Mouse (Mus musculus) embryonic facial prominence, embryonic 13.5 days (tissue): Measurements from ENCODE around the gene Ndufs2. TPM values are rescaled to one million over a fixed set of nuclear protein-coding genes. Genes with fewer than 3 reads are reported as not detected.

ENCODE experiments used
- ATAC-seq: fragments of 200-750 bp; cut with Nextera tagmentation; 2 replicates; pipeline ENCODE4 v1.8.0; 2017; ENCODE audit warnings: low read depth; ENCODE audit not compliant: insufficient number of reproducible peaks, insufficient read depth, low FRiP score, low TSS enrichment
- H3K27ac ChIP-seq: fragments of 300-500 bp; sonication (generic); 2 replicates; pipeline ENCODE4 v1.5.1; 2015; ENCODE audit warnings: moderate library complexity, mild to moderate bottlenecking, inconsistent platforms
- H3K27me3 ChIP-seq: fragments of 300-500 bp; sonication (generic); 2 replicates; pipeline ENCODE4 v1.6.1; 2015; ENCODE audit warnings: mild to moderate bottlenecking, inconsistent platforms
- H3K36me3 ChIP-seq: fragments of 300-500 bp; sonication (generic); 2 replicates; pipeline ENCODE4 v1.6.1; 2015; ENCODE audit warnings: mild to moderate bottlenecking, inconsistent platforms
- H3K4me1 ChIP-seq: fragments of 300-500 bp; sonication (generic); 2 replicates; pipeline ENCODE4 v1.6.1; 2015; ENCODE audit warnings: inconsistent platforms
- H3K4me2 ChIP-seq: fragments of 300-500 bp; sonication (generic); 2 replicates; pipeline ENCODE4 v1.6.1; 2015; ENCODE audit warnings: moderate library complexity, mild to moderate bottlenecking, inconsistent platforms
- H3K4me3 ChIP-seq: fragments of 300-500 bp; sonication (generic); 2 replicates; pipeline ENCODE4 v1.5.1; 2015; ENCODE audit warnings: mild to moderate bottlenecking, inconsistent platforms
- H3K9ac ChIP-seq: fragments of 300-500 bp; sonication (generic); 2 replicates; pipeline ENCODE4 v1.6.1; 2015; ENCODE audit warnings: mild to moderate bottlenecking, inconsistent platforms
- H3K9me3 ChIP-seq: fragments of 300-500 bp; sonication (generic); 2 replicates; pipeline ENCODE4 v1.6.1; 2016; ENCODE audit warnings: inconsistent platforms
- WGBS: fragments of 180-500 bp; shearing (Covaris S2); methylation state at CpG from one replicate; pipeline ENCODE4 v1.1.7; 2015; ENCODE audit warnings: mixed read lengths; 5-methylcytosine and 5-hydroxymethylcytosine counted together
- polyA plus RNA-seq: library from polyadenylated mRNA; unstranded; fragments of >200 nt; fragmentation: Nextera tagmentation; extraction: Ambion mirVana; gene quantifications from 2 replicates; pipeline ENCODE4 v1.2.1, GENCODE M21; 2015

Ndufs2 gene
- polyA plus RNA-seq, 1 experiment from 2014 or later: 232 TPM

DNA sequence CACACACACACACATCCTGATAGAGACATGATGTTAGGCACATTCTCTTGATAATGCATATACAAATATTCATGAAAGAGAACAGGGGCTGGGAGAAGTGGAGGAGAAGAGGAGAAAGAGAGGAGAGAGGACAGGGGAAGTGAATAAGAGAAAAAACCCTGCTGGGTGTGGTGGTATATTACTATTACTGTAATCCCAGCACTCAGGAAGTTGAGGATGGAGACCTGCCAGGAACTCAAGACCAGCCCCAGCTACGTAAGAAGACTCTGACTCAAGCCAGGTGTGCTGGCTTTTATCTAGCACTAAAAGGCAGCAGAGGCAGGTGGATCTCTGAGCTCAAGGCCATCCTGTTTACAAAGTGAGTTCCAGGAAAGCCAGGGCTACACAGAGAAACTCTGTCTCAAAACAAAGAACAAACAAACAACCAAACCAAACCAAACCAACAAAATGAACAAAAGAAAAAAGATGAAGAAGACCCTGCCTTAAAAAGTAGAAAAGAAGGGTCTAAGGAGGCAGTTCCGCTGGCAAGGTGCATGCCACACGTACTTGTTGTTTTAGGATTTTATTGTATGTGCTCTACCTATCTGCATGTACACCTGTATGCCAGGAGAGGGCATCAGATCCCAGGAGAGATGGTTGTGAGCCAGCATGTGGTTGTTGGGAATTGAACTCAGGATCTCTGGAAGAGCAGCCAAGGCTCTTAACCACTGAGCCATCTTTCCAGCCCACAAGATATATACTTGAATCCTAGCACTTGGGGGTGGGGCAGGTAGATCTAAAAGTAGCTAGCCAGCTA lies 12.7 kb upstream of the Ndufs2 start:
- WGBS: 69% methylated on average over 3 of the region's 3 CpGs
- H3K27ac ChIP-seq: peak overlapping the region; percentile 93
- H3K4me1 ChIP-seq: peaks cover 22% of the 10 kb centered on the region
- ATAC-seq: no peak
- peaks cover 14% of the 10 kb centered on the region for H3K36me3 ChIP-seq
- H3K27me3 ChIP-seq: no peaks in the 10 kb centered on the region
- peak overlapping the region; percentile 59 for H3K4me2 ChIP-seq
- no peak overlapping the region for H3K4me3 ChIP-seq
- H3K9ac ChIP-seq: no peak overlapping the region
- H3K9me3 ChIP-seq: no peaks in the 10 kb centered on the region

DNA sequence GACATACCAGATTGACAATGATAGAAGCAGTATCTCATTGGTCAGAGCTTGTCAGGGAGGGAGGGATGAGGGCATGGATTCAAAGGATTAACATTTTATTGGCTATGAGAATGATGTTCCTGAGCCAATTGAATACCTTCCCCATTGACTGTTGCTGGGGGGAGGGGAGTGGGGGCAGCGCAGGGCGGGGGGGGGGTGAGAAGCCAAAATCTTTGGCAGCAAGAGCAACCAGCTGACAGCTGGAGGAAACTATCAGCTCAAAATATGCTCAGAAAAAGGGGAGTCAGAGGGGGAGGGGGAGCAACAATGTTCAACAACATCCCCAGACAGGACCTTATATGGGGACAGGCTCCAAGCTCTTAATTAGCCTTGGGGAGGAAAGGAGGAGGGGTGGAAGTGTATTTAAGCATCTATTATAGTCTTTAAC lies 12.0 kb upstream of the Ndufs2 start:
- Histone ChIP-seq H3K4me2 (peak overlapping the region; percentile 59), H3K27me3 (no peaks in the 10 kb centered on the region), H3K9me3 (no peaks in the 10 kb centered on the region), H3K4me1 (peaks cover 22% of the 10 kb centered on the region), H3K4me3 (peak overlapping the region; percentile 28; the same call in 1 of the 2 replicates), H3K36me3 (peaks cover 19% of the 10 kb centered on the region), H3K9ac (no peak overlapping the region), H3K27ac (peak overlapping the region; percentile 93)
- peak; percentile 79 for ATAC-seq
- WGBS: 4% methylated on average over 2 of the region's 2 CpGs

- Histone ChIP-seq H3K36me3 (peaks cover 24% of the 10 kb centered on the region), H3K27ac (peak overlapping the region; percentile 93), H3K4me2 (peak overlapping the region; percentile 59), H3K9me3 (no peaks in the 10 kb centered on the region), H3K4me3 (peak overlapping the region; percentile 28), H3K4me1 (peaks cover 26% of the 10 kb centered on the region), H3K9ac (0 out of 2 replicates have a peak overlapping the region, but pooled peaks have one; percentile 46), H3K27me3 (no peaks in the 10 kb centered on the region)
- WGBS: 2% methylated on average over 8 of the region's 8 CpGs
- peak; percentile 77 for ATAC-seq
These were observed 11.5 kb upstream of the Ndufs2 start for GRCm38 (mm10) chr1:171262594-171263130.

- H3K27me3 ChIP-seq: no peaks in the 10 kb centered on the region
- ATAC-seq: no peak
- H3K9me3 ChIP-seq: no peaks in the 10 kb centered on the region
- peaks cover 45% of the 10 kb centered on the region for H3K36me3 ChIP-seq
- WGBS: 80% methylated on average over 3 of the region's 3 CpGs
- peaks cover 26% of the 10 kb centered on the region for H3K4me1 ChIP-seq
- H3K27ac ChIP-seq: no peak overlapping the region
- no peak overlapping the region for H3K4me3 ChIP-seq
- H3K9ac ChIP-seq: no peak overlapping the region
- H3K4me2 ChIP-seq: no peak overlapping the region
These were observed 9.1 kb upstream of the Ndufs2 start for GRCm38 (mm10) chr1:171260316-171260715.

DNA sequence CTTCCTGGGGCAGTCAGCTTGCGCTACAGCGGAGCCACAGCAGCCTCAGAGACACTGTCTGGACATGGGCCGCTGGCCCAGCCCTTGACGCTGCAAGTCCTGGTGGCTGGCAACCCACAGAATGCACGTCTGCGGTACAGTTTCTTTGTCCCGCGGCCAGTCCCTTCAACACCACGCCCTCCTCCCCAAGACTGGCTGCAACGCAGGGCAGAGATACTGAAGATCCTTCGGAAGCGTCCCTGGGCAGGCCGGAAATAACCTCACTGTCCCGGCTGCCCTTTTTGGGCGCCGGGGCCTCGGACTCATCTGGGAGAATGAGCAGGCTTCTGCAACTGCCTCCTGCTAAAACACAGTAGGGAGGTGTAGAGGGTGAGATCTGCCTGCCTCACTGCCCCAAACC lies 7.7 kb upstream of the Ndufs2 start:
- WGBS: 88% methylated on average over 17 of the region's 17 CpGs
- Histone ChIP-seq H3K27ac (no peak overlapping the region), H3K4me3 (no peak overlapping the region), H3K36me3 (peaks cover 56% of the 10 kb centered on the region), H3K27me3 (no peaks in the 10 kb centered on the region), H3K4me2 (no peak overlapping the region), H3K9me3 (no peaks in the 10 kb centered on the region), H3K9ac (no peak overlapping the region), H3K4me1 (peaks cover 27% of the 10 kb centered on the region)
- no peak for ATAC-seq

DNA sequence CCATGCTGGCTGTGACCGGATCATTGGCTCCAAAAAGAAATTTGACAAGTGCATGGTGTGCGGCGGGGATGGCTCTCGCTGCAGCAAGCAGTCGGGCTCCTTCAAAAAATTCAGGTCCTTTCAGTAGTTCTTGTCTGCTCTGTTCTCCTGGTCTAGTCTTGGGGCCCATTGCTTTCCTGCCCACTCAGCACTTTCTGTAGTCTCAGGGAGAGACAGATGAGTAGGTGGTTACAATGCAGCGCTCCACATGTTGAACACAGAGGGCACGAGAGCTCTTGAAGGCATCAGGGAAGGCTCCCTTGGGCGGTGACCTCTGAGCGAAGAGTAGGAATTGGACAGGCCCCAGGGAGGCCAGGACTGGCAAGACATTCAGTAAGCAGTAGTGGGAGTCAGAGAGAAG lies 6.6 kb upstream of the Ndufs2 start:
- no peaks in the 10 kb centered on the region for H3K9me3 ChIP-seq
- H3K4me2 ChIP-seq: no peak overlapping the region
- no peak overlapping the region for H3K4me3 ChIP-seq
- no peak overlapping the region for H3K9ac ChIP-seq
- H3K27me3 ChIP-seq: no peaks in the 10 kb centered on the region
- 86% methylated on average over 9 of the region's 9 CpGs for WGBS
- peaks cover 67% of the 10 kb centered on the region for H3K36me3 ChIP-seq
- ATAC-seq: no peak
- peaks cover 32% of the 10 kb centered on the region for H3K4me1 ChIP-seq
- no peak overlapping the region for H3K27ac ChIP-seq

- Histone ChIP-seq H3K9me3 (no peaks in the 10 kb centered on the region), H3K9ac (no peak overlapping the region), H3K4me2 (no peak overlapping the region), H3K4me3 (no peak overlapping the region), H3K4me1 (peaks cover 32% of the 10 kb centered on the region), H3K27ac (no peak overlapping the region), H3K27me3 (no peaks in the 10 kb centered on the region), H3K36me3 (peaks cover 67% of the 10 kb centered on the region)
- no peak for ATAC-seq
- 72% methylated on average over 15 of the region's 15 CpGs for WGBS
These were observed 5.9 kb upstream of the Ndufs2 start for GRCm38 (mm10) chr1:171256937-171257548.

DNA sequence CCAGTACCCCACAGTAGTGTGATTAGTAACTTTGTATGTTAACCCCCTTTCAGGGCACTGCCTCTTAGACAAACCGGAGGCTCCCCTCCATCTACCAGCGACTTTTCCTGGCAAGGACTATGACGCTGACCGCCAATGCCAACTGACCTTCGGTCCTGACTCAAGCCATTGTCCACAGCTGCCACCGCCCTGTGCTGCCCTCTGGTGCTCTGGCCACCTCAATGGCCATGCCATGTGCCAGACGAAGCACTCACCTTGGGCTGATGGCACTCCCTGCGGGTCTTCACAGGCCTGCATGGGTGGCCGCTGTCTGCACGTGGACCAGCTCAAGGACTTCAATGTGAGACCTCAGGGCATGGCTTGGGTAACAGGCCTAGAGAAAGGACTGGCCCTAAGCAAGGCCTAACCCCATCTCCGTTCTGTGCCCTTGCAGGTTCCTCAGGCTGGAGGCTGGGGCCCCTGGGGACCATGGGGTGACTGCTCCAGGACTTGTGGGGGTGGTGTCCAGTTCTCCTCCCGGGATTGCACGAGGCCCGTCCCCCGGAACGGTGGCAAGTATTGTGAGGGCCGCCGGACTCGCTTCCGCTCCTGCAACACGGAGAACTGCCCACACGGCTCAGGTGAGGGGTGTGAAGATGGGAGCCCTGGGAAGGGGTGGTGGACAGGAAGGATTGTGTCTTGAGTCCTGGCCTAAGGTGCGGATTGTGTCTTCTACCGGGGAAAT lies 5.1 kb upstream of the Ndufs2 start:
- Histone ChIP-seq H3K9me3 (no peaks in the 10 kb centered on the region), H3K4me1 (peaks cover 34% of the 10 kb centered on the region), H3K27ac (no peak overlapping the region), H3K9ac (no peak overlapping the region), H3K36me3 (peaks cover 67% of the 10 kb centered on the region), H3K4me3 (no peak overlapping the region), H3K4me2 (no peak overlapping the region), H3K27me3 (no peaks in the 10 kb centered on the region)
- ATAC-seq: no peak
- 90% methylated on average over 24 of the region's 24 CpGs for WGBS

DNA sequence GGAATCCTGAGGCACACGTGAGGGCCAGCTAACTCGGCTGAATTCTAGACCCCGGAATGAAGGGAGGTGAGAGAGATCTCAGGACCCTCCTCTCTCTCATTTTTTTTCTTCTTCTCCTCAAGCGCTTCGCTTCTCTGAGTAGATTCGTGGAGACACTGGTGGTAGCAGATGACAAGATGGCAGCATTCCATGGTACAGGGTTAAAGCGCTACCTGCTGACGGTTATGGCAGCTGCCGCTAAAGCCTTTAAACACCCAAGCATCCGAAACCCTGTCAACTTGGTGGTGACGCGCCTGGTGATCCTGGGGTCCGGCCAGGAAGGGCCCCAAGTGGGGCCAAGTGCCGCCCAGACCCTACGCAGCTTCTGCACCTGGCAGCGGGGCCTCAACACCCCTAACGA lies 1.2 kb upstream of the Ndufs2 start:
- Histone ChIP-seq H3K9me3 (no peaks in the 10 kb centered on the region), H3K4me1 (peaks cover 65% of the 10 kb centered on the region), H3K36me3 (peaks cover 41% of the 10 kb centered on the region), H3K4me2 (peak overlapping the region; percentile 84), H3K9ac (peak overlapping the region; percentile 73), H3K27ac (peak overlapping the region; percentile 96), H3K27me3 (no peaks in the 10 kb centered on the region), H3K4me3 (peak overlapping the region; percentile 52)
- no peak for ATAC-seq
- WGBS: 33% methylated on average over 17 of the region's 17 CpGs

GRCm38 (mm10) chr1:171251594-171252324 lies 571 bp upstream of the Ndufs2 start:
- H3K9ac ChIP-seq: peak overlapping the region; percentile 73
- H3K27ac ChIP-seq: peak overlapping the region; percentile 96
- H3K4me1 ChIP-seq: peaks cover 67% of the 10 kb centered on the region
- H3K9me3 ChIP-seq: no peaks in the 10 kb centered on the region
- ATAC-seq: peak; percentile 50
- WGBS: 2% methylated on average over 13 of the region's 13 CpGs
- H3K4me3 ChIP-seq: peak overlapping the region; percentile 52
- H3K27me3 ChIP-seq: no peaks in the 10 kb centered on the region
- peak overlapping the region; percentile 84 for H3K4me2 ChIP-seq
- H3K36me3 ChIP-seq: peaks cover 36% of the 10 kb centered on the region
